Mouse (Mus musculus) leukemia stem cell, adult 10-12 weeks (primary cell): Measurements from ENCODE around the gene P4htm. TPM values are rescaled to one million over a fixed set of nuclear protein-coding genes. Genes with fewer than 3 reads are reported as not detected.

Experiments used
- polyA plus RNA-seq: library from polyadenylated mRNA; stranded (reverse); fragments of >175 nt; gene quantifications from 2 replicates; pipeline ENCODE4 v1.2.3, GENCODE M21; 2012; ENCODE audit warnings: low replicate concordance

P4htm gene
- 1.8 and 2.9 TPM in 2 replicates for polyA plus RNA-seq

GRCm38 (mm10) chr9:108596998-108597764 lies at the start of gene P4htm:
Gene P4htm (minus strand): TSS chr9:108597667.

GRCm38 (mm10) chr9:108578545-108579343 lies 18.7 kb downstream of the P4htm start, which contains the start of gene Wdr6:
Gene Wdr6 (minus strand): TSS chr9:108578739.

GRCm38 (mm10) chr9:108569381-108570206 lies 27.9 kb downstream of the P4htm start, which contains the start of gene Dalrd3:
Gene Dalrd3 (plus strand): TSS chr9:108569886.

GRCm38 (mm10) chr9:108566815-108567776 lies 30.4 kb downstream of the P4htm start, which contains the start of gene Ndufaf3:
Gene Ndufaf3 (minus strand): TSS chr9:108567434.

GRCm38 (mm10) chr9:108560227-108560841 lies 37.1 kb downstream of the P4htm start, which contains the start of gene Impdh2:
Gene Impdh2 (plus strand): TSS chr9:108560286.

Other genes starting within 250 kb of the P4htm start
- 10.2 and 101 TPM in 2 replicates for gene Usp4, start 249.8 kb downstream of the P4htm start, polyA plus RNA-seq
- gene 1700102P08Rik, start 204.9 kb downstream of the P4htm start, polyA plus RNA-seq: 4.5 and 5.6 TPM in 2 replicates
- 0.08 TPM in 1 of 2 replicates, not detected in the other for gene Ccdc36, start 169.2 kb downstream of the P4htm start, polyA plus RNA-seq
- gene BC048562, start 161.2 kb downstream of the P4htm start, polyA plus RNA-seq: not detected in 2 replicates
- 9.8 and 21.0 TPM in 2 replicates for gene Ccdc71, start 137.1 kb downstream of the P4htm start, polyA plus RNA-seq
- gene Klhdc8b, start 136.1 kb downstream of the P4htm start, polyA plus RNA-seq: 52.5 and 54.2 TPM in 2 replicates
- 1.3 and 3.0 TPM in 2 replicates for gene Lamb2, start 117.9 kb downstream of the P4htm start, polyA plus RNA-seq
- 106 and 149 TPM in 2 replicates for gene Usp19, start 107.1 kb downstream of the P4htm start, polyA plus RNA-seq
- gene Qars, start 90.0 kb downstream of the P4htm start, polyA plus RNA-seq: 32.3 and 117 TPM in 2 replicates
- 36.4 and 112 TPM in 2 replicates for gene Qrich1, start 80.9 kb downstream of the P4htm start, polyA plus RNA-seq
- gene Impdh2, start 37.4 kb downstream of the P4htm start, polyA plus RNA-seq: 46.8 and 263 TPM in 2 replicates
- 5.1 and 19.2 TPM in 2 replicates for gene Ndufaf3, start 30.2 kb downstream of the P4htm start, polyA plus RNA-seq
- 182 and 245 TPM in 2 replicates for gene Dalrd3, start 27.8 kb downstream of the P4htm start, polyA plus RNA-seq
- 5.5 and 18.8 TPM in 2 replicates for gene Wdr6, start 18.9 kb downstream of the P4htm start, polyA plus RNA-seq
- gene Arih2, start 51.7 kb upstream of the P4htm start, polyA plus RNA-seq: 99.5 and 180 TPM in 2 replicates
- gene Slc25a20, start 64.4 kb upstream of the P4htm start, polyA plus RNA-seq: 1.6 and 2.5 TPM in 2 replicates
- gene Prkar2a, start 91.6 kb upstream of the P4htm start, polyA plus RNA-seq: 15.9 and 24.3 TPM in 2 replicates
- gene Ip6k2, start 186.1 kb upstream of the P4htm start, polyA plus RNA-seq: 20.1 and 24.8 TPM in 2 replicates
- 7.7 and 13.2 TPM in 2 replicates for gene Nckipsd, start 210.7 kb upstream of the P4htm start, polyA plus RNA-seq
- 0.09 and 0.69 TPM in 2 replicates for gene Celsr3, start 228.7 kb upstream of the P4htm start, polyA plus RNA-seq